Mouse (Mus musculus) layer of hippocampus, adult 9-11 months (tissue): ENCODE data around the gene Gsdma.
"Not testable (repeated sequence)": the region's sequence is repeated elsewhere in the genome, so short reads cannot be mapped to it uniquely, and the experiment has no call there.

Source experiments
- DNase-seq: peaks from one replicate; pipeline ENCODE4 v3.0.0; 2022

The Gsdma gene

DNA sequence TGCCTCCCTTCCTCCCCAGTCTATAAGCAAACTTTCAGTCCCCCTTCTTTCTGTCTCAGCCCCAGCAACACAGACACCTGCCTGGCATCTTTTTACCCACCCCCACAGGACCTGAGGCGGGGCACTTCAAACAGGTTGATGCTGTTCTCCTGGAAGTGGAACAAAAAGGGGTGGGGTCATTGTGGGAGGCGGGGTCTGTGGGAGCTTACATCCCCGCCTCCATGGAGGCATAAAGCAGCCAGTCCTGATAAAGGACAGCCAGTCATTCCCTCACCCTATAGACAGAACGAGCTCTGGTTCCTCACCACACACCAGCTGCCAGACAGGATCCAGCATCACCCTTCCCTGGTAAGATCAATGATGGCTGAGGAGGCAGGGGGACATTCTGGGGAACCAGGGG lies at the start of gene Gsdma:
Gene Gsdma (plus strand): TSS at position 261 of the 400 bp plus-strand sequence.
- DNase-seq: no peak

DNA sequence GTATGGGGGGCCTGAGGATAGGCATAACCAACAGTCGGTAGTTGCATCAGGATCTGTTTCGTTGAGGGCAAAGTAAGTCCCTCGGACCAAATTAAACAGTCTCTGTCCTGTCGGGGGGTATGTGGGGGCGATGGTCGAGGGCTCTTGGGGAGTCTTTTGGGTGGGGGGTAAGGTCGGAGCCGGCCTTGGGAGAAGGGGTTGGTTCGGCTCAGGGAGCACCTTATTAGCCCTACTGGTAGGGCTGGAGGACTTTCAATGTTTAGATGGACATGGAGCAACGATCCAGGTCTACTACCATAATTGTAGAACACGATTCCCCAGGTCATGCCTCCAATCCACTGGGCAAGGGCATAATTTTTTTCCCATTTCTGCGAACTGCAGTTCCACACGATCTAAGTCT lies 43.4 kb upstream of the Gsdma start:
- no peak for DNase-seq

DNA sequence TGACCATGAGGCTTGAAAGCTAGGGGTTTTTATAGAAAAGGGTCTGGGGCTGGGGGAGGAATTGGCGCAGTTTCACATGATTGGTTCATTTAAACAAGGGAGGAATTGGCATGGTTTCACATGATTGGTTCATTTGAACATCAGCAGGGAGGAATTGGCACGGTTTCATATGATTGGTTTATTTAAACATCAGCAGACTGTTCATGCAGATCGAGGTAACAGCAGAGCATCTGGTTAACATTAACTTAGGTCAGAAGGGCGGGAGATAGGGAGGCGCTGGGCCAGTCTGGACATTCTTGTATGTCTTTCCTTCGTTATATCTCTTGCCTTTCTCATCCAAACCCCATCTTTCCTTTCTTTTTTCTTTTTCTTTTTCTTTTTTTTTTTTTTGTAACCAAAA lies 40.2 kb upstream of the Gsdma start:
- DNase-seq: not testable (repeated sequence)

DNA sequence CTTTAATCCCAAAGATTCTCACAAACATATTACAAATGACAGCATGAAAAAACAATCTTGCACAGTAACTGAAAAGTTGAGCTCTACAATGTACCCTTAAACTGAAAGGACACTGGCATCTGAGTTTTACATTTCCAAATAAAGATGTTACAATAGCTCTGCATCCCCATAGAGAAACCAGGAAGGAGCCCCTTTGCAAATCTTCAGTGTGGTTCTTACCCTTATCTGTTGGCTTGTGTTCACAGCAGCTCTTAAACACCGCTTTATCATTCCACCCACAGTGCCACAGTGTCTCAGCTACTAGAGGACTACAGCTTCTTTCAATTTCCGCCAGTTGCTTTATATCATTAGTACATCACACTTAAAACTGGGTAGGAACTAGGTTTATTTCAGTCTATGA lies 39.8 kb upstream of the Gsdma start:
- DNase-seq: not testable (repeated sequence)

DNA sequence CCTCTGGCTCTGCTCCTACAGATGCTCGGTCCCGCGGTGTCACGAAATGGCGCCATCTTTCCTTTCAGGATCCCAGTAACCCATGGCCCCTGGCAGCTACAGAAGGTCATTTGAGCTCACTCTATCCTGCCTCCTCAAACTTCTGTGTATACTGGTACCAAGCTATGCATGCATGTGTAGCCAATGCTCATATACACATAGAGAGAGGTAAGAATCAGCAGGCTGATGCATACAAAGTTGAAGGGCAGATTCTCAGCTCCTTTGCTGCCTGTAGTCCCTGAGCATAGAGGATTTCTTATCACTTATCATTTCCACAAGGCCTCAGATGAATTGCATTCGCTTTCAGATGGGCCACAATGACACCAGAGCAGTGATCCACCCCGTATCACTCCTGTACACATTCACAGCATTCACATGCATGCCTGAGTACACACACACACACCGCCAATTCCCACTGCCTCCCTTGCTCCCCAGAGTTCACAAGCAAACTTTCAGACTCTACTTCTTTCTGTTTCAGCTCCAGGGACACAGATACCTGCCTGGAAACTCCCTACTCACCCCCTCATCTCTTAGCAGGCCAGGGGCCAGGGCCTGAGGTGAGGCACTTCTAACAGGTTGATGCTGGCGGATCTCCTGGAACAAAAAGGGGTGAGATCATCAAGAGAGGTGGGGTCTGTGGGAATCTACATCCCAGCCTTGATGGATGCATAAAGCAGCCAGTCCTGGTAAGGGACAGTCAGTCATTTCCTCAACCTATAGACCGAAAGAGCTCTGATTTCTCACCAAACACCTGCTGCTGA lies 38.3 kb upstream of the Gsdma start, which contains the start of the genes Gm12355 and Gsdma3:
Gene Gm12355 (minus strand): TSS at position 51 of the 800 bp plus-strand sequence.
Gene Gsdma3 (plus strand): TSS at position 750 of the 800 bp plus-strand sequence.
- DNase-seq: no peak

DNA sequence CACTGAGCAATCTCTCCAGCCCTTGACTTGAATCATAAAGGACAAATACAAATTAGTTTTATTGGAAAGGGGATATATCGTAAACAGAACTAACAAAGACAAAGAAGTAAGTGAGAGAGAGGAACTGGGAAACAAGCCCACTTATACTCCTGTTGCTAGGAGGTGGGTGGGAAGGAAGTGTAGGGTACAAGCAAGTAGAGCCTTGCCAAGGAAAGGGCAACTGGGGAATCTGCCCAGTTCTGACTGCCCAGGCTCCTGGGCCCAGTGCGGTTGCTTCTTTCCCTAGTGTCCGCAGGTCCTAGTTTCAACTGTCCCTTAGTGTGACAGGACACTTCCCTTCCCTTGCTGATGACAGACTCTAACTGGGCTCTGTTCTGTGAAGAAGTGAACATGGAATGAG lies 35.4 kb upstream of the Gsdma start:
- no peak for DNase-seq

DNA sequence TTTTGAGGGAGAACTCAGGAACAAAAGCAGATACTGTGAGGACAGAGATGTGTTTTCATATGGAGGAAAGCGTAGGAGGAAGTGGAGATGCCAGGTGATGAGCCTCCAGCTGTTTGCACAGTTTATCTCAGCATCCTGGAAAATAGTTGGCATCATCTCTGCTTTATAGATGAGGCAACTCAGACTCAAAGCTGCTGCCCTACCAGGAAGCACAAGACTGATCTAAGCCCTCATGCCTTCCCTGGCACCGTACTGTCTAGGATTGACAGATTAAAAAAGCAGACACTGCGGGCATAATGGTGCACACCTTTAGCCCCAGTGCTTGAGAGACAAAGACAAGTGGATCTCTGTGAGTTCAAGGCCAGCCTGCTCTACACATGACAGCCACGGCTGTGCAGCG lies 33.5 kb upstream of the Gsdma start:
- no peak for DNase-seq

DNA sequence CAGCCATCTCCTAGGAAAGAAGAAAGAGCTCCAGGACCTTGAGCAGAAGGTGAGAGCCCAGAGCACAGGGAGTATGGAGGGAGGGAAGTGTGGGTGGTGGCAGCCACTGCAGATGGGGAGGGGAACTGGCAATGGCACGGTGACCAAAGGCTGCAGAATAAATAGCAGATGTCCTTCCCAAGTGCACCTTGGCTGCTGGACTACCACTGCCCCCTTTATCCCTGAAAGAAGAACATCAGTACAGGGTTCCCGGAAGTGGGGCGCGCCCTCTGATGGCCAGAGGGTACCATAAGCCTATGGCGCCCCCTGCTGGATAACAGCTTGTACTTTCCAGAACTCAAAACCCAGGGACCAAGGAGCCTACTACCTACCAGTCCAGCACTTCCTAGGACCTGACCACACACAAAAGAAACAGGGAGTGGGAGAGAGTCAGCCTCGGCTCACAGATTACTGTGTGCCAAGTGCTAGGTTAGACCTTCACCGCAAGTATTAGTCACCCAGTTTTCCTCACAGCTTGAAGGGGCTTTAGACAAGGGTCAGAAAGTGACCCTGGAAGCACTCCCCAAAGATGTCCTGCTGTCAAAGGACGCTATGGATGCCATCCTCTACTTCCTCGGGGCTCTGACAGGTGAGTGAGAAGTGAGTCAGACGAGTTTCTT lies 28.7 kb upstream of the Gsdma start:
- not testable (repeated sequence) for DNase-seq

DNA sequence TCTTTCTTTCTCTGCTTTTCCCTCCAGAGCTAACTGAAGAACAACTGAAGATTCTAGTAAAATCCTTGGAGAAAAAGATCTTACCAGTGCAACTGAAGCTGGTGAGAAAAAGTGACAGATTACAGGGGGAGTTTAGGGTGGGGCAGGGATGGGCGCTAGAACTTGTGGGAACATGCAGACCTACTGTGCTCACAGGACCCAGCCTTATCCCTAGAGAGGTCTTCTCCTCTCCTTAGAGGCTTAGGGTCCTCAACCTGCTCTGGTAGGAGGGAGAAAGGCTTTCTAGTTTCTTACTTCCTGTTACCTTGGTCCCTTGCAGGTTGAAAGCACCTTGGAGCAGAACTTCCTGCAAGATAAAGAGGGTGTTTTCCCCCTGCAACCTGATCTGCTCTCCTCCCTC lies 26.6 kb upstream of the Gsdma start:
- no peak for DNase-seq

DNA sequence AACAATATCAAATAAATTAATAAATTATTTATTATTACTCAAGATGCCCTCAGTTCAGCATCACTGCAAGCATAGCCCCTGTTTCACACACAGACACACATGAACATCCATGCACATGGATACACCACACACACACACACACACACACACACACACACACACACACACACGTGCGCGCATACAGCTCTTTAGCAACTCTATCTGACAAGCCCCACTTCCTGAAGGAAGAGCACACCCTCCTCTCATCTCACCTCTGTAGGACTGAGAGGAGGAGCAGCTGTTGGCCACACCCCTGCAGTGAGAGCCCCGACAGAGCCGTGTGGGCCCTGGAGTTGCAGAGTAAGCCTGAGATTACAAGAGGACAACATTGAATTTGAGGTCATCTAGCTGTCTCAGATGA lies 24.1 kb upstream of the Gsdma start:
- DNase-seq: no peak

DNA sequence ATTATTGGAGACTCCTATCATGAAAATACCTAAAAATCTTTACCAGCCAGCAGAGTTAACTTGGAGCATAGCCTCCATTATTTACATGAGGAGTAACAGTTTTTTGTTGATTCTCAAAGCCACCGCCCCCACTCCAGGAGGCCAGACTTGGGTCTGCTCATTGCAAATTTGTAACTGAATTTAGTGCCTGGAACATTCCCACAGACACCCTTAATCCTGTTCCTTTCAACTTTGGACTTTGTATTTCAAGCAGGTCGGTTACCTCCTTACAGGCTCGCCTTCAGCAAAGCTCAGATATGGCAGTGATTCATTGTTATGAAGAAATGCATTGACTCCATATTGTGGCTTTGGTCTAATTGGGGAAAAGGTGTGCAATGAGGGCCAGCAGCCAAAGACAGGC lies 19.4 kb upstream of the Gsdma start:
- DNase-seq: no peak

DNA sequence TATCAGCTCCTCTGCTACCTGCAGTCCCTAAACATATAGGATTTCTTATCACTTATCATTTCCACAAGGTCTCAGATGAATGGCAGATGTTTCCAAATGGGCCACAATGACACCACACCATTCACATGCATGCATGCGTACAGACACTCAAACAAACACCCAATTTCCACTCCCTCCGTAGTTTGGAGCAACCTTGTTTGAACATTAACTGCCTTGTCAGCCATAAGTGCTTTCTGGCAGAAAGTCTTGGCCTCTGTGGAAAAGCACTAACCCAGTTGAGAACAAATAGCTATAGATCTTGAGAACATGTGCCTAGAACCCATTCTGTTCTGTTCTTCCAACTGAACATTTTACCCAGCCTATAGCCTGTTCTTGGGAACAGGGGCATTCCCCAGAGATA lies 18.2 kb upstream of the Gsdma start:
- DNase-seq: no peak

DNA sequence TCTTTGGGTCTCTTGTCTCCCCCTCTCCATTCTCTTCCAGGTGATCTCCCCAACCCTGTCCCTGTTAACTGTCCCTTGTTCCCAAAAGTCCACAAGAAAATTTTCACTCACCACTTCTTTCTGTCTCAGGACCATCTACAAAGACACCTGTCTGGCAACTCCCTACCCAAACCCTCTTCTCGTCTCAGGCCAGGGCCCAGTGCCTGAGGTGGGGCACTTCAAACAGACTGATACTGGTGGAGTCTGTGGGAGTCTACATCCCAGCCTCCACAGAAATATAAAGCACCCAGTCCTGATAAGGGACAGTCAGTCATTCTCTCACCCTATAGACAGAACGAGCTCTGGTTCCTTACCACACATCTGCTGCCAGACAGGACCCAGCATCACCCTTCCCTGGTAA lies 17.7 kb upstream of the Gsdma start, which contains the start of gene Gsdma2:
Gene Gsdma2 (plus strand): TSS at position 301 of the 400 bp plus-strand sequence.
- DNase-seq: no peak

DNA sequence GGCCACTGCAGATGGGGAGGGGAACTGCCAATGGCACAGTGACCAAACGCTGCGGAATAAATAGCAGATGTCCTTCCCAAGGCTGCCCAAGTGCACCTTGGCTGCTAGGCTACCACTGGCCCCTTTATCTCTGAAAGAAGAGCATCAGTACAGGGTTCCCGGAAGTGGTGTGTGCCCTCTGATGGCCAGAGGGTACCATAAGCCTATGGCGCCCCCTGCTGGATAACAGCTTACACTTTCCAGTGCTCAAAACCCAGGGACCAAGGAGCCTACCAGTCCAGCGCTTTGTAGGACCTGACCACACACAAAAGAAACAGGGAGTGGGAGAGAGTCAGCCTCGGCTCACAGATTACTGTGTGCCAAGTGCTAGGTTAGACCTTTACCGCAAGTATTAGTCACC lies 9.1 kb upstream of the Gsdma start:
- DNase-seq: peak; percentile 11

DNA sequence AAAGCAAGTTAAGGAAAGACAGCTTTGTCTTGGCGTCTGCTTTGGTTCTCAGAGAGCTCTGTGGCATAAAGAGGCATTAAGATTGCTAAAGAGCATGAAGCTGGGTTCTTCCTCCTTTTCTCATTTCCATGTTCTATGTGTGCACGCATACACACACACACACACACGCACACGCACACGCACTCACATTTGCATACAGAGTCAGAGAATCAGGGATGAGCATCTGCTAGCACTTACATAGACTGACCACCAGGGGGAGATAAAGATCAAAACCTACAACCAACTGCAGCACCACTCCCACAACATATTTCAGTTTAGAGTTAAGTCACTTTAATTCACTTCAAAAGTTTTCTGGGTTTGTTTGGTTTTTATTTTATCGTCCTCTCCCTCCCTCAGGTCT lies 3.6 kb upstream of the Gsdma start:
- peak; percentile 65 for DNase-seq

DNA sequence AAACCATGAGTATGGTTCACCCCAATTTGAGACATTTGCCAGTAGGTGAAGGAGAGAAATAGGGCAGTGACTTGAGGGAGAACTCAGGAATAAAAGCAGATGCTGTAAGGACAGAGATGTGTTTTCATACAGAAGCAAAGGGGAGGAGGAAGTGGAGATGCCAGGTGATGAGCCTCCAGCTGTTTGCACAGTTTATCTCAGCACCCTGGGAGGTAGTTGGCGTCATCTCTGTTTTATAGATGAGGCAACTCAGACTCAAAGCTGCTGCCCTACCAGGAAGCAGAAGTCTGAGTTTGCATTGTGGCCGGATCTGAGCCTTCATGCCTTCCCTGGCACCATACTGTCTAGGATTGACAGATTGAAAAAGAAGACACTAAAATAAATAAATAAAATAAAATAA lies 4.8 kb downstream of the Gsdma start:
- DNase-seq: no peak

DNA sequence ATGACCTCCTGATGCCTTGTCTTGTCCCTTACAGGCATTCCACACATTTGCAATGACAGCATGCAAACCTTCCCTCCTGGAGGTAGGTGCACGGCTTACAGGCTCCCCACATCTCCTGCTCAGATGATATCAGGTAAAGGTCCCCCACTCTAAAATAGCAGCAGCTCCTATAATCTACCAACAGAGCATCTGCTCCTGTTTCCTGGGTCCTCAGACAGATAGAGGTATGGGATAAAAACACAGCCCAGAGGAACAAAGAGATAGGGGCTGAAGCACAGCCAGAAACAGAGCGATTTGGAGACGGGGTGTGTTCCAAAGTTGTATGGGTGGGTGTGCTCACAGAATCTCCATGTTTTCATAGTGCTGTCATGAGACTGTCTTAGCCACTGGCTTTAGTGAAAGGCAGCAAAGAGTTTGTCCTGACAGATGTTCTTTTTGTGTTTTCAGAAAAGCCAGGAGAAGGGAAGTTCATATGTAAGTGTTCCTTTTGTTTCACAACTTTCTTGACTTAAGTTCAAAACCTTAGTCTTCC lies 7.2 kb downstream of the Gsdma start:
- no peak for DNase-seq

DNA sequence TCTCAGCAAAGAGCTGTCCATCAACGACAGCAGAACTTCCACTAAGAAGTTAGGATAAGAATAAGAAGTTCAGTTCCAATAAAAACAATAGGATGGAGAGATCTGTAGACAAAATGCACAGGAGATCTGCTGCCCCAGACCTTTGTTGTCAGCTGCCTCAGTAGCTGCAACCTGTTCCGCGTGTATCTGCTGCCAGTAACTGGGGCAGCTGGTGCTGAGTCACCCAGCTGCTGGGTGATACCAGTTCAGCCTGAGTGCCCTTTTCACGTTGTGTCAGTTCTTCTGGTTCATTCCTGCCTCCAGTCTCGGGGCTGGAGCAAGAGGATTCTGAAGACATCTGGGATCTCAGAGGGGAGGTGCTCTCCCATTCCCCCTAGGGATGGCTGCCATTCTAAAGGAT lies 7.7 kb downstream of the Gsdma start:
- no peak for DNase-seq

DNA sequence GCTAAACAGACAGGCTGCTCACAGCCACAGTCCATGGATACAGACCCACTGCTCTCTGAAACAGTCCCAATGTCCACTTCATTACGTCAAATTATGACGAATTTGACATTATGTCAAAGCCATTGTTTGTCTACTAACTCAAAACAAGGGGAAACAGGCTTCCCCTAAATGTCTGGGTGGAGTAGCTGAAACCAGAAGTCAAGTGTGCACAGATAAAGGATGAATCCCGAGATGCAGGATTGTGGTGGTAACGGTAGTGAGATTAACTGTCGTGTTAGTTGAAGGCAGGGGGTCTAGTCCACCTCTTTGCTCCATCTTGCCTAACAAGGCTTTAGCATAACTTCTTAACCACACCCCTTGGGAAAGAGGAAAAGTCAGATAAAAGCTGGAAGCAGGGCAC lies 8.3 kb downstream of the Gsdma start:
- DNase-seq: no peak

DNA sequence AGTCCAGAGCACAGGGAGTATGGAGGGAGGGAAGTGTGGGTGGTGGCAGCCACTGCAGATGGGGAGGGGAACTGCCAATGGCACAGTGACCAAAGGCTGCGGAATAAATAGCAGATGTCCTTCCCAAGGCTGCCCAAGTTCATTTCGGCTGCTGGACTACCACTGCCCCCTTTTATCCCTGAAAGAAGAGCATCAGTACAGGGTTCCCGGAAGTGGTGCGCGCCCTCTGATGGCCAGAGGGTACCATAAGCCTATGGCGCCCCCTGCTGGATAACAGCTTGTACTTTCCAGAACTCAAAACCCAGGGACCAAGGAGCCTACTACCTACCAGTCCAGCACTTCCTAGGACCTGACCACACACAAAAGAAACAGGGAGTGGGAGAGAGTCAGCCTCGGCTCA lies 9.0 kb downstream of the Gsdma start:
- not testable (repeated sequence) for DNase-seq

DNA sequence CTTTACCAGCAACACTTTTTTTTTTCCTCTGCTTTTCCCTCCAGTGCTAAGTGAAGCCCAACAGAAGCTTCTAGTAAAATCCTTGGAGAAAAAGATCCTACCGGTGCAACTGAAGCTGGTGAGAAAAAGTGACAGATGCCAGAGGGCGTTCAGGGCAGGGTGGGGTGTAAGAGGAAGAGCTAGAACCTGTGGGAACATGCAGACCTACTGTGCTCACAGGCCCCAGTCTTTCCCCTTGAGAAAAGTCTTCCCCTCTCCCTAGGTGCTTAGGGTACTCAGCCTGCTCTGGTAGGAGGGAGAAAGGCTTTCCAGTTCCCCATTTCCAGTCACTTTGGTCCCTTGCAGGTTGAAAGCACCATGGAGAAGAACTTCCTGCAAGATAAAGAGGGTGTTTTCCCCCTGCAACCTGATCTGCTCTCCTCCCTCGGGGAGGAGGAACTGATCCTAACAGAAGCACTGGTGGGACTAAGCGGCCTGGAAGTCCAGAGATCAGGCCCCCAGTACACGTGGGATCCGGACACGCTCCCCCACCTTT lies 11.7 kb downstream of the Gsdma start:
- no peak for DNase-seq

DNA sequence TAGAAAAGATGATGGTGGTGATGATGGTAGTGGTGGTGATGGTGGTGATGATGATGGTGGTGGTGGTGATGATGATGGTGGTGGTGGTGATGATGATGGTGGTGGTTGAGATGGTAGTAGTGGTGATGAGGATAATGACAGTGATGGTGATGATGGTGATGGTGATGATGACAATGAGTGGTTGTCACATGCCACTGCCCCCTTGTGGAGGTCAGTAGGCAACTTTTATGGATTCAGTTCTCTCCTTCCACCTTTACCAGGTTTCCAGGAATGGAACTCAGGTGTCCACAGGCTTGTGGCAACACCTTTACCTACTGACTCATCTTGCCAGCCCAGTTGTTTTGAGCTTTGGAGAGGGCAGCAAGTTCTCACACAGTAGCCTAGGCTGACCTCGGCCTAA lies 15.9 kb downstream of the Gsdma start:
- no peak for DNase-seq

DNA sequence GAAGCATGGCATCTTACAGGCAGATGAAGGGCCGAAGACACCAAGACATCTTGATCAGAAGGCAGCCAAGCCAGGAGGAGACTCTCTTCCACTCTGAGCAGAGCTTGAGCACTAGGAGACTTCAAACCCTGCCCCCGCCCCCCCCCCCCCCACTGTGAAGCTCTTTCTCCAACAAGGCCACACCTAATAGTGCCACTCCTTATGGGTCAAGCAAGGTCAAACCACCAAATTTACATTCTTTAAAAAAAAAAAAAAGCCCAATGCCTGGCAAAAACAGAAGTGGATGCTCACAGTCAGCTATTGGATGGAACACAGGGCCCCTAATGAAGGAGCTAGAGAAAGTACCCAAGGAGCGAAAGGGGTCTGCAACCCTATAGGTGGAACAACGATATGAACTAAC lies 16.4 kb downstream of the Gsdma start:
- DNase-seq: not testable (repeated sequence)

DNA sequence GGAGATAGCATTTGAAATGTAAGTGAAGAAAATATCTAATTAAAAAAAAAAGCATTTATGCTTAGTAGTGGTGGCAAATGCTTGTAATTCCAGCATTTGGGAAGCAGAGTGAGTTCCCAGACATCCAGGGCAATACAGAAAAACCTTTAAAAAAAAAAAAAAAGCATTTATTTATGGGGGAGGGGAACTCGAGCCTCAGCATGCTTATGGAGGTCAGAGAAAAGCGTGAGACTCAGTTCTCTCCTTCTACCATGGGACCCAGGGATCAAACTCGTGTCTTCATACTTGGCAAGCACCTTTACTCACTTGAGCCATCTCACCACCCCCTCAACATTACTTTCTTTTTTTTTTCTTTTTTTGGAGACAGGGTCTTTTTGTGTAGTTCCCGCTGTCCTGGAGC lies 17.0 kb downstream of the Gsdma start:
- DNase-seq: no peak
